Mouse (Mus musculus): ENCODE results near the gene Smad1. TPM values are rescaled to one million over a fixed set of nuclear protein-coding genes. Genes with fewer than 3 reads are reported as not detected.

The Smad1 gene
- 6.0 to 7.9 TPM (median 7.3 TPM) in 4 replicates for total RNA-seq (2023)

DNA sequence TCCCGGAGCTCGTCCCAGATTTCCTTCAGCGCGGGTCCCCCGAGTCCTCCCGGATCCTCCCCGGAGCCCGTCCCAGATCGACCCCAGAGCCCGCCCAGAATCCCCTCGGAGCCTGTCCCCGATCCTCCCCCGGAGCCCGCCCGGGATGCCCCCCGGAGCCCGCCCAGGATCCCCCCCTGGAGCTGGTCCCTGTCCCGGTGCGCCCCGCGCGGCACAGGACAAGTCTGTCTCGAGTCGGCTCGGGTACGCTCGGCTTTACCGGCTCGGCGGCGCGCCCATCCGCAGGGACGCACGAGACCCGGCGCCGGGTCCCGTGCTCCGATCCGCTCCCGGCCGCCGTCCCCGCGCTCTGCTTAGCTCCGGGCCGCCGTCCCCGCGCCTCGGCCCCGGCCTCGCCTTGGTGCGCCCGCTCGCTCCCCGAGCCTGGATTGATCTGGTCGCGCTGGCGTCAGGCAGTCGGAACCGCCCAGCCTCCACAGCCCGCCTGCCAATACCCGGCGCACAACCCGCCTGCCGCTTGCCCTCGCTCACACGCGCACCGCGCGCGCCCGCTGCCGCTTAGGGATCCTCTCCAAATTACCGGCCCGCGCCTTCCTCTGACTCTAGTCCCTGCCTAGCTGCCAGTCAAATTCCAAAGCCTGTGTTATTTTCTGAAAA lies at the start of gene Smad1:
Smad1 (minus strand) TSS at position 525 of the 657 bp plus-strand sequence.

DNA sequence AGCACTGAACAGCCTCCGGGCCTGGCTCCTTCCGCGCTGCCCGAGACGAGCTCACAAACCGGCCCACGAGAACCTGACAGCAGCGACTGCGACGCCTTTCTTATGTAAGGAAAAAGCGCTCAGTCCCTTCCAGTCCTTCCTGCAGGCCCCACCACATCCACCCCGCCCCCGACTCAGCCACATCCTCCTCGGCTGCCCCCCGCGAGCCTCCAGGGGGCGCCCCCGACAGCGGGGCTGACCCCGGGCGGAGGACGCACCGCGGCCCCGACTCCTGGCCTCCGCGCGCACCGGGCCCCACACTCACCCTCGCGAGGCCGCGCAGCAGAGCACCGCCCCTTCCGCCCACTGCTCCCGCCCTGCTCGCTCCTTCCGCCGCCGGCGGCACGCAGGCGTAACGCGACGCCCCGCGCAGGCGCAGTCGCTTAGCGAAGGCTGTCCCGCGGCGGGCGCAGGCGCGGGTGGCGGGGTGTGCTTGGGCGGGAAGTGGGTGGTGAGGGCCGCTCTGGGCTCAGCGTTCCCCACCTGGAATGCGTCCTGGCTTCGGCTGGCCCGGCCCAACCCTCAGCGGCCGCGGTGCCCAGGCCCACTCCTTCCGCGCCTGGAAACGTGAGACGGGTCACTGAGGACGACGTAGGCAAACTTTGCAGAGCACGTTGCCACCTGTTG lies 104.6 kb downstream of the Smad1 start, which contains the start of gene Mmaa:
Mmaa (minus strand) TSS at position 328 of the 666 bp plus-strand sequence.

Other genes with a start within 250 kb of the Smad1 start
- not detected in 4 replicates for gene 1700011L22Rik, start 150.9 kb downstream of the Smad1 start, total RNA-seq (2023)
- gene Mmaa, start 104.6 kb downstream of the Smad1 start, total RNA-seq (2023), result 7.8 to 9.2 TPM (median 8.9 TPM) in 4 replicates
- 79.1 to 93.1 TPM (median 84.8 TPM) in 4 replicates for gene Otud4, start 240.1 kb upstream of the Smad1 start, total RNA-seq (2023)